ENCODE assay signal across 9 mouse cellular contexts in the genomic region with DNA sequence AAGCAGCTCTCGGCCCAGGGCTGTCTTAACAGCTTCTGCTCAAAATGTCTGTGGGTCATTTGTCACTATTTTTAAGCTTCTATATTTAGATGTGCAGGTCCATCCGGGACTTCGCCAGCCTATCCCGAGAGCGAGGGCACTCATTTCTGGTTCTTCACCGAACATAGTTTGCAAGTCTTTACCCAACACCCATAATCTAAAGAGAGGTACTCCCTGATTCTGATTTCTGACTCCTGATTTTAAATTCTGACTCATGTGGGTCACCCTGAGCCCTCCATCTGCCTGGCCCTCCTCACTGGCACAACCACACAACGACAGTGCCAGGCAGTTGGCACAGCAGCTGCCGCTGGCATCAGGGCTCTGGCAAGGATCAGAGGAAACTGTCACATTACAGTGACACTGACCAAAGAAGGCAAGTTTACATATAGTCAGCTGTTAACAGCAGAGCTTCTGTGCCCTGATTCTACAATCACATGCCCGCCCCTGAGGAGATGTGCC.
DNase-seq lines count a peak whose midpoint lies in the region; ATAC-seq and TF ChIP-seq lines count a peak whose summit lies in the region.
"Had no signal": no experiment of that assay in that cellular context is flagged by ENCODE, and none has a peak within 500 bp of the region (broad histone marks: within the 10 kb centered on the region; RNA-seq: fewer than 3 reads in every experiment).

No protein-coding gene starts in this region.

- H3K4me2 ChIP-seq in midbrain, postnatal 0 days (ENCODE audit: low read depth, low read length, poor library complexity, severe bottlenecking): no peak overlapping the region
- H3K4me2 ChIP-seq in midbrain, embryonic 14.5 days (ENCODE audit: low read length): no peak overlapping the region

- peak; percentile 88 for DNase-seq in midbrain, postnatal 0 days (ENCODE audit: low spot score)
- no peak for DNase-seq in midbrain, embryonic 14.5 days
- peak; percentile 93 for DNase-seq in cerebellum, adult 9-11 months
- no peak for DNase-seq in heart, embryonic 10.5 days (ENCODE audit: low spot score)
- DNase-seq in left cerebral cortex, adult 2 months (ENCODE audit: extremely low spot score in 1 of 2, low spot score in 2 of 2): peak; percentile 49 to 56
- DNase-seq in ovary, postnatal 36 days (ENCODE audit: low spot score): no peak
- no peak for DNase-seq in embryonic facial prominence, embryonic 10.5 days (ENCODE audit: low spot score)

- TF ChIP-seq CTCF in midbrain, postnatal 0 days (IDR thresholded peaks at IDR 0.05): no peak
- TF ChIP-seq CTCF in left cerebral cortex, adult 2 months (IDR thresholded peaks at IDR 0.05): no peak

- H3K4me3 ChIP-seq in midbrain, postnatal 0 days (ENCODE audit: low read depth, low read length): no peak overlapping the region
- H3K4me3 ChIP-seq in midbrain, embryonic 14.5 days (replicated peaks; ENCODE audit: low read depth, low read length): no peak overlapping the region
- no peak overlapping the region for H3K4me3 ChIP-seq in heart, embryonic 10.5 days
- H3K4me3 ChIP-seq in left cerebral cortex, adult 2 months: no peak overlapping the region
- H3K4me3 ChIP-seq in embryonic facial prominence, embryonic 10.5 days: no peak overlapping the region
- H3K4me3 ChIP-seq: megakaryocyte, embryonic 14.5 days had no signal

- H3K4me1 ChIP-seq in midbrain, postnatal 0 days (ENCODE audit: insufficient read depth, low read length): no peaks in the 10 kb centered on the region
- H3K4me1 ChIP-seq in midbrain, embryonic 14.5 days (ENCODE audit: control insufficient read depth, insufficient read depth, low read length): no peaks in the 10 kb centered on the region
- H3K4me1 ChIP-seq in heart, embryonic 10.5 days: peaks cover 30% of the 10 kb centered on the region
- peaks cover 20% of the 10 kb centered on the region for H3K4me1 ChIP-seq in embryonic facial prominence, embryonic 10.5 days

- intact Hi-C loops in left cerebral cortex, adult 2 months (cut with DNase I): loop anchor here (5.0 kb wide), 1 partner anchor 37 kb away; no protein-coding TSS in a partner anchor

- no peaks in the 10 kb centered on the region for H3K27me3 ChIP-seq in midbrain, postnatal 0 days (ENCODE audit: insufficient read depth, low read length)
- no peaks in the 10 kb centered on the region for H3K27me3 ChIP-seq in midbrain, embryonic 14.5 days (ENCODE audit: control insufficient read depth, insufficient read depth, low read length)
- no peaks in the 10 kb centered on the region for H3K27me3 ChIP-seq in heart, embryonic 10.5 days (ENCODE audit: insufficient read depth, poor library complexity, severe bottlenecking)
- H3K27me3 ChIP-seq in embryonic facial prominence, embryonic 10.5 days (replicated peaks; ENCODE audit: low read depth, poor library complexity, severe bottlenecking): no peaks in the 10 kb centered on the region
- H3K27me3 ChIP-seq: megakaryocyte, embryonic 14.5 days had no signal

- ATAC-seq in midbrain, postnatal 0 days (ENCODE audit: low FRiP score): peak; percentile 73
- ATAC-seq in midbrain, embryonic 14.5 days (ENCODE audit: low FRiP score, low TSS enrichment): no peak
- ATAC-seq in granulocyte monocyte progenitor cell, adult 5-6 weeks (replicated peaks; ENCODE audit: poor library complexity, severe bottlenecking): no peak

- H3K27ac ChIP-seq in midbrain, postnatal 0 days (ENCODE audit: low read depth, low read length): no peak overlapping the region
- no peak overlapping the region for H3K27ac ChIP-seq in midbrain, embryonic 14.5 days (replicated peaks; ENCODE audit: low read depth, low read length)
- peak overlapping the region; percentile 71 for H3K27ac ChIP-seq in heart, embryonic 10.5 days
- peak overlapping the region; percentile 69 for H3K27ac ChIP-seq in left cerebral cortex, adult 2 months
- no peak overlapping the region for H3K27ac ChIP-seq in embryonic facial prominence, embryonic 10.5 days (replicated peaks)

- H3K9ac ChIP-seq in midbrain, postnatal 0 days (replicated peaks; ENCODE audit: low read length, poor library complexity, severe bottlenecking): no peak overlapping the region
- H3K9ac ChIP-seq in midbrain, embryonic 14.5 days (replicated peaks; ENCODE audit: low read length): no peak overlapping the region

- WGBS in midbrain, postnatal 0 days: 77% methylated on average over 9 of the region's 9 CpGs
- 90% methylated on average over 9 of the region's 9 CpGs for WGBS in midbrain, embryonic 14.5 days
- WGBS in heart, embryonic 10.5 days: 58% methylated on average over 9 of the region's 9 CpGs
- WGBS in embryonic facial prominence, embryonic 10.5 days: 92% methylated on average over 9 of the region's 9 CpGs

- H3K36me3 ChIP-seq in midbrain, postnatal 0 days (ENCODE audit: insufficient read depth, low read length): no peaks in the 10 kb centered on the region
- no peaks in the 10 kb centered on the region for H3K36me3 ChIP-seq in midbrain, embryonic 14.5 days (ENCODE audit: control insufficient read depth, insufficient read depth, low read length)
- H3K36me3 ChIP-seq in heart, embryonic 10.5 days: peaks cover 19% of the 10 kb centered on the region; the same call in 1 of the 2 replicates
- peaks cover 21% of the 10 kb centered on the region; the same call in 1 of the 2 replicates for H3K36me3 ChIP-seq in embryonic facial prominence, embryonic 10.5 days (replicated peaks)

- H3K9me3 ChIP-seq in midbrain, postnatal 0 days (ENCODE audit: low read length): no peaks in the 10 kb centered on the region
- no peaks in the 10 kb centered on the region for H3K9me3 ChIP-seq in midbrain, embryonic 14.5 days (ENCODE audit: control insufficient read depth, low read length)
- H3K9me3 ChIP-seq in heart, embryonic 10.5 days: no peaks in the 10 kb centered on the region
- no peaks in the 10 kb centered on the region for H3K9me3 ChIP-seq in embryonic facial prominence, embryonic 10.5 days
- H3K9me3 ChIP-seq: megakaryocyte, embryonic 14.5 days had no signal

Comparison
In these comparisons a context has a peak if more than half of its experiments do, and no peak if none do; other contexts are left out.
1. DNase-seq: peak in midbrain, postnatal 0 days (single experiment), cerebellum, adult 9-11 months (single experiment) and left cerebral cortex, adult 2 months (2 of 2); none in midbrain, embryonic 14.5 days (single experiment), heart, embryonic 10.5 days (single experiment), ovary, postnatal 36 days (single experiment) and embryonic facial prominence, embryonic 10.5 days (single experiment).
2. H3K27ac ChIP-seq: peak in heart, embryonic 10.5 days (single experiment) and left cerebral cortex, adult 2 months (single experiment); none in midbrain, postnatal 0 days (single experiment), midbrain, embryonic 14.5 days (single experiment) and embryonic facial prominence, embryonic 10.5 days (single experiment).